ENCODE assay signal across 22 mouse cellular contexts in the genomic region with DNA sequence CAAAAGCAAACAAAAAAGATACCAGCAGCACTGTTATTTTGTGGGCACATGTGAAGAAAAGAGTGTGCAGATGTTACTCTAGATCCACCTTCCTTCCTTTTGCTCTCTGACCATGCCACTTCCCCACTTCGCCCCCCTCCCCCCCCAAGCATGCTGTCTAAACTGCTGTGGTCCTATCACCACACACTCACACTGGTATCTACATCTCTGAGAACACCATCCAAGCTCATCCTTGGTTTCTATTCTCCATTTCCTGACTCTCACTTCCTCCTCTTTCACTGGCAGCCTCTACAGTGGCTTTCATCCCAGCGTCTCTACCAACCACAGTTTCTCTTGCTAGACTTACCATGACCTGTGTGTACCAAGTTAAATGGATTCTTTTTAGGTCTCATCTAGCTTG. TPM values are rescaled to one million over a fixed set of nuclear protein-coding genes. Genes with fewer than 3 reads are reported as not detected.
DNase-seq lines count a peak whose midpoint lies in the region; TF ChIP-seq lines count a peak whose summit lies in the region.
"Had no signal": no experiment of that assay in that cellular context is flagged by ENCODE, and none has a peak within 500 bp of the region (broad histone marks: within the 10 kb centered on the region; RNA-seq: fewer than 3 reads in every experiment).

No protein-coding gene starts in this region.

- DNase-seq in kidney, adult 2 months, result peak; percentile 7
- no peak for DNase-seq in kidney, postnatal 14 days
- DNase-seq in CH12.LX (ENCODE audit: extremely low read depth), result peak; percentile 62
- peak; percentile 4 for DNase-seq in liver, adult 2 months (ENCODE audit: extremely low read depth, low read depth, low spot score)
- DNase-seq in left cerebral cortex, adult 18-20 months (ENCODE audit: low spot score in 2 of 2), result no peak
- no peak for DNase-seq in layer of hippocampus, postnatal 14 days (ENCODE audit: low spot score in 2 of 2)
- no peak for DNase-seq in cerebellum, postnatal 14 days
- DNase-seq: adrenal gland, postnatal 36 days; cerebellum, adult 9-10 months; gastrocnemius, postnatal 10 days; kidney, adult 9 months; layer of hippocampus, postnatal 36 days; left cerebral cortex, postnatal 4 days; lung, embryonic 14.5 days had no signal

- no peak overlapping the region for H3K9ac ChIP-seq in CH12.LX (ENCODE audit: insufficient read depth, low read depth)
- no peak overlapping the region for H3K9ac ChIP-seq in liver, adult 2 months (ENCODE audit: low read depth, low read length)
- H3K9ac ChIP-seq: hindbrain, embryonic 15.5 days; lung, embryonic 14.5 days; neural tube, embryonic 13.5 days had no signal

- H3K27ac ChIP-seq in kidney, adult 2 months (ENCODE audit: insufficient read depth, low read depth, low read length), result no peak overlapping the region
- no peak overlapping the region for H3K27ac ChIP-seq in CH12.LX (ENCODE audit: insufficient read depth, low read depth)
- H3K27ac ChIP-seq in liver, adult 2 months (replicated peaks; ENCODE audit: insufficient read depth, low read depth, low read length), result peak overlapping the region; percentile 6; the same call in 1 of the 2 replicates
- H3K27ac ChIP-seq: hindbrain, embryonic 15.5 days; neural tube, embryonic 13.5 days had no signal

- no peaks in the 10 kb centered on the region for H3K36me3 ChIP-seq in kidney, adult 2 months (ENCODE audit: control insufficient read depth, insufficient read depth, low read length)
- H3K36me3 ChIP-seq in CH12.LX (replicated peaks in 1 of 2; ENCODE audit: control insufficient read depth in 1 of 2, insufficient read depth in 1 of 2, low read length in 1 of 2), result no peaks in the 10 kb centered on the region
- H3K36me3 ChIP-seq in liver, adult 2 months (ENCODE audit: control insufficient read depth, insufficient read depth, low read length), result no peaks in the 10 kb centered on the region
- H3K36me3 ChIP-seq in megakaryocyte, embryonic 14.5 days (replicated peaks; ENCODE audit: low read length), result no peaks in the 10 kb centered on the region
- H3K36me3 ChIP-seq: hindbrain, embryonic 15.5 days; neural tube, embryonic 13.5 days had no signal

- no peak for TF ChIP-seq CTCF in kidney, adult 2 months (conservative IDR thresholded peaks at IDR 0.05; ENCODE audit: insufficient read depth, insufficient read length, low read depth, low read length)
- TF ChIP-seq CTCF in CH12.LX (conservative IDR thresholded peaks at IDR 0.05 in 1 of 2, IDR thresholded peaks at IDR 0.05 in 1 of 2; ENCODE audit: low read depth in 2 of 2, low read length in 2 of 2), result no peak
- no peak for TF ChIP-seq CTCF in liver, adult 2 months (IDR thresholded peaks at IDR 0.05; ENCODE audit: low read depth, low read length)

- no peak for TF ChIP-seq POLR2A in kidney, adult 2 months (IDR thresholded peaks at IDR 0.05; ENCODE audit: low read depth, low read length)
- TF ChIP-seq POLR2A in CH12.LX (IDR thresholded peaks at IDR 0.05; ENCODE audit: low read depth, low read length), result no peak
- TF ChIP-seq POLR2A in liver, adult 2 months (IDR thresholded peaks at IDR 0.05; ENCODE audit: extremely low read depth, insufficient read depth, low read length), result no peak

- no peak overlapping the region for H3K4me3 ChIP-seq in kidney, adult 2 months (ENCODE audit: insufficient read depth, low read depth, low read length)
- H3K4me3 ChIP-seq in CH12.LX (replicated peaks in 1 of 3; ENCODE audit: low read depth in 2 of 3, low read length in 2 of 3, poor library complexity in 1 of 3), result no peak overlapping the region
- H3K4me3 ChIP-seq in liver, adult 2 months (ENCODE audit: insufficient read depth, low read depth, low read length), result no peak overlapping the region
- H3K4me3 ChIP-seq in megakaryocyte, embryonic 14.5 days (replicated peaks), result peak overlapping the region; percentile 43
- H3K4me3 ChIP-seq: hindbrain, embryonic 15.5 days; neural tube, embryonic 13.5 days had no signal

- no peaks in the 10 kb centered on the region for H3K4me1 ChIP-seq in kidney, adult 2 months (ENCODE audit: control insufficient read depth, insufficient read depth, low read length)
- peaks cover 8 to 12% of the 10 kb centered on the region in 2 experiments for H3K4me1 ChIP-seq in CH12.LX (ENCODE audit: control insufficient read depth in 1 of 2, insufficient read depth in 2 of 2)
- H3K4me1 ChIP-seq in liver, adult 2 months (ENCODE audit: control insufficient read depth, insufficient read depth, low read length), result no peaks in the 10 kb centered on the region
- H3K4me1 ChIP-seq in megakaryocyte, embryonic 14.5 days, result peaks cover 22% of the 10 kb centered on the region
- H3K4me1 ChIP-seq: hindbrain, embryonic 15.5 days; neural tube, embryonic 13.5 days had no signal

- no peak overlapping the region for H3K4me2 ChIP-seq in CH12.LX (ENCODE audit: insufficient read depth, low read depth, poor library complexity, severe bottlenecking)
- H3K4me2 ChIP-seq: hindbrain, embryonic 15.5 days; lung, embryonic 14.5 days; neural tube, embryonic 13.5 days had no signal

- peak; percentile 85 for TF ChIP-seq EP300 in CH12.LX (IDR thresholded peaks at IDR 0.05; ENCODE audit: low read length)

- no peaks in the 10 kb centered on the region for H3K79me2 ChIP-seq in CH12.LX (replicated peaks; ENCODE audit: control insufficient read depth, extremely low read depth, insufficient read depth, poor library complexity, severe bottlenecking)
- H3K79me2 ChIP-seq in liver, adult 2 months (ENCODE audit: control insufficient read depth, insufficient read depth, low read length), result no peaks in the 10 kb centered on the region

- WGBS in kidney, adult 2 months, result 85% methylated on average over 2 of the region's 2 CpGs
- WGBS in liver, adult 2 months, result 76% methylated on average over 2 of the region's 2 CpGs

- H3K9me3 ChIP-seq in CH12.LX (replicated peaks; ENCODE audit: low read length), result peaks cover 3% of the 10 kb centered on the region
- no peaks in the 10 kb centered on the region for H3K9me3 ChIP-seq in megakaryocyte, embryonic 14.5 days
- H3K9me3 ChIP-seq: hindbrain, embryonic 15.5 days; neural tube, embryonic 13.5 days had no signal

- dilution Hi-C loops in CH12.LX (cut with MboI; ENCODE audit: extremely low pct_ligation_motif_present, extremely low pct_unique_long_range_greater_than_20kb, low sequenced_read_pairs), result no loop called here

- in situ Hi-C loops in CH12.LX (cut with MboI; ENCODE audit: low pct_ligation_motif_present, low pct_unique_long_range_greater_than_20kb, low sequenced_read_pairs), result no loop called here

- no peak for TF ChIP-seq RAD21 in CH12.LX (IDR thresholded peaks at IDR 0.05; ENCODE audit: low read depth, low read length)

- H3K27me3 ChIP-seq in kidney, adult 2 months (replicated peaks; ENCODE audit: control insufficient read depth, insufficient read depth, low read length), result no peaks in the 10 kb centered on the region; the same call in 1 of the 2 replicates
- H3K27me3 ChIP-seq in CH12.LX (replicated peaks), result peaks cover 35% of the 10 kb centered on the region
- no peaks in the 10 kb centered on the region for H3K27me3 ChIP-seq in liver, adult 2 months (ENCODE audit: control insufficient read depth, insufficient read depth, low read length)
- H3K27me3 ChIP-seq in megakaryocyte, embryonic 14.5 days (replicated peaks), result peaks cover 3% of the 10 kb centered on the region
- H3K27me3 ChIP-seq: hindbrain, embryonic 15.5 days; neural tube, embryonic 13.5 days had no signal

RNA-seq across cellular contexts. Expression of a gene that starts 9.3 kb away (rescaled TPM):
- 0.56 and 0.61 TPM in 2 replicates for polyA plus RNA-seq in kidney, adult 2 months (2012; rRNA removed)
- 72.9 and 82.1 TPM in 2 replicates for total RNA-seq in CH12.LX (2012; rRNA removed)
- 72.9 and 76.6 TPM in 2 replicates for total RNA-seq in CH12.LX (2014; rRNA removed)
- 97.2 and 108 TPM in 2 replicates for polyA plus RNA-seq in CH12.LX (2012; ENCODE audit: insufficient read length, low read depth)
- 0.83 and 2.7 TPM in 2 replicates for total RNA-seq in liver, adult 2 months (2014; rRNA removed)
- 0.11 and 0.22 TPM in 2 replicates for polyA plus RNA-seq in liver, adult 2 months (2012; rRNA removed)
- polyA plus RNA-seq in megakaryocyte, embryonic 14.5 days (2012; ENCODE audit: insufficient read depth, low replicate concordance), result 48.4 and 154 TPM in 2 replicates
- 1 to 10 TPM; 1.5 to 1.7 TPM for total RNA-seq in left cerebral cortex, adult 18-20 months (2021)
- total RNA-seq in layer of hippocampus, postnatal 14 days (2021), result 1 to 10 TPM; 2.4 to 3.2 TPM

RNA-seq across cellular contexts. Expression of a gene that starts 25.0 kb away (rescaled TPM):
- 0.35 and 0.67 TPM in 2 replicates for polyA plus RNA-seq in kidney, adult 2 months (2012; rRNA removed)
- total RNA-seq in CH12.LX (2012; rRNA removed) (not detected in 2 replicates), CH12.LX (2014; rRNA removed) (not detected in 2 replicates)
- not detected in 2 replicates for polyA plus RNA-seq in CH12.LX (2012; ENCODE audit: insufficient read length, low read depth)
- total RNA-seq in liver, adult 2 months (2014; rRNA removed), result 1.0 and 1.3 TPM in 2 replicates
- polyA plus RNA-seq in liver, adult 2 months (2012; rRNA removed), result 1.3 and 1.5 TPM in 2 replicates
- 0.06 TPM in 1 of 2 replicates, not detected in the other for polyA plus RNA-seq in megakaryocyte, embryonic 14.5 days (2012; ENCODE audit: insufficient read depth, low replicate concordance)
- total RNA-seq in left cerebral cortex, adult 18-20 months (2021), result 100 to 1,000 TPM; 184 to 206 TPM
- total RNA-seq in layer of hippocampus, postnatal 14 days (2021), result 100 to 1,000 TPM; 218 to 234 TPM
- total RNA-seq: megakaryocyte-erythroid progenitor cell, adult 5-6 weeks had no signal

RNA-seq across cellular contexts. Expression of a gene that starts 31.9 kb away (rescaled TPM):
- polyA plus RNA-seq in kidney, adult 2 months (2012; rRNA removed), result not detected in 2 replicates
- total RNA-seq in CH12.LX (2012; rRNA removed) (not detected in 2 replicates), CH12.LX (2014; rRNA removed) (not detected in 2 replicates)
- not detected in 2 replicates for polyA plus RNA-seq in CH12.LX (2012; ENCODE audit: insufficient read length, low read depth)
- not detected in 2 replicates for total RNA-seq in liver, adult 2 months (2014; rRNA removed)
- polyA plus RNA-seq in liver, adult 2 months (2012; rRNA removed), result 1.0 and 1.6 TPM in 2 replicates
- 17.2 and 54.9 TPM in 2 replicates for polyA plus RNA-seq in megakaryocyte, embryonic 14.5 days (2012; ENCODE audit: insufficient read depth, low replicate concordance)
- not detected for total RNA-seq in left cerebral cortex, adult 18-20 months (2021)
- total RNA-seq in layer of hippocampus, postnatal 14 days (2021), result not detected
- total RNA-seq: adrenal gland, postnatal 36 days; gastrocnemius, postnatal 10 days; heart, adult 8-10 months; layer of hippocampus, postnatal 36 days; left cerebral cortex, postnatal 4 days; megakaryocyte-erythroid progenitor cell, adult 5-6 weeks had no signal
- polyA plus RNA-seq: forebrain, embryonic 11.5 days; frontal cortex, adult 2 months; heart, postnatal 0 days; hindbrain, embryonic 15.5 days; lung, embryonic 14.5 days; neural tube, embryonic 13.5 days had no signal

RNA-seq across cellular contexts. Expression of a gene that starts 42.0 kb away (rescaled TPM):
- polyA plus RNA-seq in kidney, adult 2 months (2012; rRNA removed), result 3.4 and 3.6 TPM in 2 replicates
- not detected in 2 replicates for total RNA-seq in CH12.LX (2012; rRNA removed)
- not detected in 2 replicates for total RNA-seq in CH12.LX (2014; rRNA removed)
- polyA plus RNA-seq in CH12.LX (2012; ENCODE audit: insufficient read length, low read depth), result not detected in 2 replicates
- total RNA-seq in liver, adult 2 months (2014; rRNA removed), result 1.1 and 1.9 TPM in 2 replicates
- 0.68 and 0.94 TPM in 2 replicates for polyA plus RNA-seq in liver, adult 2 months (2012; rRNA removed)
- 0.57 TPM in 1 of 2 replicates, not detected in the other for polyA plus RNA-seq in megakaryocyte, embryonic 14.5 days (2012; ENCODE audit: insufficient read depth, low replicate concordance)
- total RNA-seq in left cerebral cortex, adult 18-20 months (2021), result 1 to 10 TPM; 4.4 to 4.8 TPM
- 1 to 10 TPM; 3.5 to 4.2 TPM for total RNA-seq in layer of hippocampus, postnatal 14 days (2021)

RNA-seq across cellular contexts. Expression of a gene that starts 57.3 kb away (rescaled TPM):
- polyA plus RNA-seq in kidney, adult 2 months (2012; rRNA removed), result 215 and 219 TPM in 2 replicates
- total RNA-seq in CH12.LX (2012; rRNA removed), result 28.4 and 29.3 TPM in 2 replicates
- total RNA-seq in CH12.LX (2014; rRNA removed), result 25.5 and 30.0 TPM in 2 replicates
- 27.6 and 34.5 TPM in 2 replicates for polyA plus RNA-seq in CH12.LX (2012; ENCODE audit: insufficient read length, low read depth)
- 127 and 146 TPM in 2 replicates for total RNA-seq in liver, adult 2 months (2014; rRNA removed)
- 146 and 216 TPM in 2 replicates for polyA plus RNA-seq in liver, adult 2 months (2012; rRNA removed)
- polyA plus RNA-seq in megakaryocyte, embryonic 14.5 days (2012; ENCODE audit: insufficient read depth, low replicate concordance), result 2.1 and 3.2 TPM in 2 replicates
- 10 to 100 TPM; 63.1 to 68.5 TPM for total RNA-seq in left cerebral cortex, adult 18-20 months (2021)
- 100 to 1,000 TPM in 1 of 2 experiments, 10 to 100 TPM in 1; 97.2 to 126 TPM for total RNA-seq in layer of hippocampus, postnatal 14 days (2021)

Comparison
In these comparisons a context has a peak if more than half of its experiments do, and no peak if none do; other contexts are left out.
1. DNase-seq: peak in kidney, adult 2 months (single experiment), CH12.LX (single experiment) and liver, adult 2 months (single experiment); none in kidney, postnatal 14 days (single experiment), left cerebral cortex, adult 18-20 months (0 of 2), layer of hippocampus, postnatal 14 days (0 of 2) and cerebellum, postnatal 14 days (0 of 2).
2. RNA of a gene that starts 9.3 kb away (total RNA-seq): 72.9 to 82.1 TPM in CH12.LX; 2.4 to 3.2 TPM in layer of hippocampus, postnatal 14 days, 1.5 to 1.7 TPM in left cerebral cortex, adult 18-20 months and 0.83 to 2.7 TPM in liver, adult 2 months; every median in the first group is over 10 times any median in the second.
3. RNA of a gene that starts 25.0 kb away (total RNA-seq): 218 to 234 TPM in layer of hippocampus, postnatal 14 days and 184 to 206 TPM in left cerebral cortex, adult 18-20 months; 1.0 to 1.3 TPM in liver, adult 2 months and not detected in CH12.LX; every median in the first group is over 10 times any median in the second.